Mouse (Mus musculus) gastrocnemius, adult 18-20 months (tissue): ENCODE measurements around the gene Filip1l. TPM values are rescaled to one million over a fixed set of nuclear protein-coding genes. Genes with fewer than 3 reads are reported as not detected.

Experiments
- DNase-seq: peaks from one replicate; pipeline ENCODE4 v3.0.0; 2021; ENCODE audit warnings: low spot score
- total RNA-seq, 2 experiments: library from RNA; stranded (reverse); gene quantifications; 2 replicates each; pipeline ENCODE4 v1.2.3; 2021

Filip1l gene
- total RNA-seq, 2 experiments from 2014 or later, result 44.0 to 60.2 TPM

DNA sequence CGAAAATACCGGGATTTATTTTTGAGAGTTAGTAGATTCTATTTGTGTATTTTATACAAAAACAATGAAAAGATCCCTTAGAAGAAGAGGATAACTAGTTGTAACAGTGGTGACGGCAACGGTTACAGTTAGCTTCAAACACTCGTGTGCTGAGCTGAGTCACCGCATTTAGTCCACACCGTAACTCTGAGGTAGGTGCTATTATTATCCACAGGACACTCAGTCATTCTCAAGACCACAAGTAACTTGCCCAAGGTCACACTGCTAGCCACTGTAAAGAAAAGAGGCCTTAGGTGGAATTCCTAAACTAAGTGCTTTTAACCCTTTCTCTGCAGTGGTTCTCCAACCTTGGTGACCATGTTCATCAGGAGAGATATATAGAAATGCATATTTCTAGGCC lies 174.0 kb downstream of the Filip1l start:
- DNase-seq, result no peak

DNA sequence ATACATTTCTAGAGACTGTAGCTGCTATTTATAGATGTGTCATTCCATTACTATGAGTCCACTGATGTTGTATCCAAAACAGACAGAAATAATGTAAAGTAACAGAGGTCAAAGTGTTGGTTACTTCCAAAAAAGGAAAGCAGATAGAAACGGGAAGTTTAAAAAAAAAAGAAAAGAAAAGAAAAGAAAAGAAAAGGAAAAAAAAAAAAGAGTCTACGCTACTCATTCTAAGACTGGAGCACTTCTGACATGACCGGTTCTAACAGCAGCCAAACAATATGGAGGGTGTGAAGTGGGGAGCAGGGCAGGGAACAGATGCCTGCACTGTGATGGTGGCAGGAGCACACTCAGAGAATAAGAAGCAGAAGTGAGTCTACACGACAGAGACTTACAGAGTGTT lies 175.6 kb downstream of the Filip1l start:
- no peak for DNase-seq

DNA sequence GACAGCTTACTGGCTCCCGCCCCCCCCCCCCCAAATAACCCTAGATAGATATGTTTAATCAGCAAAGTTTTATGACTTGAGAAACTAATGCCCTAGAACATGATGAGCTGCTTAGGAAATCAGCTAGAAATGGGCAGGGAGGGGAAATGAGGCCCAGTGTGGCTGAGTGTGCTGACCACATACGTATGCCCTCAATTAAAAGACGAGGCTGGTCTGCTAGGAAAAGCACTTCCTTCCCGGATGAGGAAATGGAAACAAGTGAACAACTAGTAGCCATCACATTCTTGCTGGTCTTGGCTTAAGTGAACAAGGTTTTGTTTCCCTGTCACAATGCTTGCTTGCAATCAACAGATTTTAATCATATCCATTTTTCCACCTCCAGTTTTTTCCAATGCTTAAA lies 177.7 kb downstream of the Filip1l start:
- no peak for DNase-seq

DNA sequence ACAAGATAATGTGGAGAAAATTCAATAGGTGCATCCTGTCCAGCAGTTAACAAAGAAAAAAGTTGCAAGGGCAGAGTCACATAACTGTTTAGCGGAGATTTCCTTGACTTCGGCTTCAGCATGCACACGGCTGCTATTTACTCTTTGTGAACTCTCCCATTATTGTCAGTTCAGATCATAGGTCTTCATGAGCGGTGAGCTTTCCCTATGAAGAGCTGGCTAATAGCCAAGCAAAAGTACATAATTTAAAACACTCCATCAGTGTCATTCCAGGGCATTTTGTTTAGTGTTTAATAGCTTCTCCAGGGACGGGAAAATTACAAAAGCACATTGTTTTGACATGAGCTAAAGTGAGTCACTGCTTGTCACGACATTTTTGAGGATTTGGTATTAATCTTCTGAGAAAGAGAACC lies 179.2 kb downstream of the Filip1l start:
- DNase-seq, result no peak

DNA sequence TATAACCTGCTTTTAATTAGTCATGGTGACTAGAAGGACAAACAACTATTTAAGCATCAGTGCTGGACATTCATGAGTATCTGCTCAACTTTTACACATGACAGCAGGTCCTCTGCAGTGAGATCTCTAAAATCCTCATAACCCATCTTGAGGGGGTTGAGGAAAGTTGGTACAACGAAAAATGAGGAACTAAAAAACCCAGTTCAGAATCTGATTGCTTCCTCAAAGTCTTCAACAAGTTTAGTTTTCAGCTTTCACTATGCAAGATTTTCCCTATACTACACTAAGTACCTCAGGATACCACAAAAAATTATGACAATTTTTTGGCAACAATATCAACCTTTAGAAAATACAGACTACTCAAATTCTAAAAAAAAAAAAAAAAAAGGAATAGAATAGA lies 181.5 kb downstream of the Filip1l start:
- DNase-seq, result no peak

DNA sequence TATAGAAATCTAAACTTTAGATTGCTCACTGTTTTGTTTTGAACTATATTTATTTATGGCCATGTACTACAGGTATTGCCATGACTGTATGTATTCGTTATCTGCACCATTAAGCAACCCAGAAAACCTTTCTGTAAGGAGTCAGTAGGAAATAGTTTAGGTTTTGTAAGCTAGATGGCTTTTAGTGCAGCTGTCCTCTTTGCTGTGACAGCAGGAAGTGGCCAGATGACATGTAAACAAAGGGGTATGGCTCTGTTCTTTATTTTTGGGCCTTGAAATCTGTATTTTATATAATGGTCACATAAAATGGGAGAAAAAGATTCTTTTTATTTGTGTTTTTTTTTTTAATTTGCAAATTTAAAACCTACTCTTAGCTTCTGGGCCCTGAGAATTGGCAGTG lies 181.9 kb downstream of the Filip1l start:
- DNase-seq, result no peak

DNA sequence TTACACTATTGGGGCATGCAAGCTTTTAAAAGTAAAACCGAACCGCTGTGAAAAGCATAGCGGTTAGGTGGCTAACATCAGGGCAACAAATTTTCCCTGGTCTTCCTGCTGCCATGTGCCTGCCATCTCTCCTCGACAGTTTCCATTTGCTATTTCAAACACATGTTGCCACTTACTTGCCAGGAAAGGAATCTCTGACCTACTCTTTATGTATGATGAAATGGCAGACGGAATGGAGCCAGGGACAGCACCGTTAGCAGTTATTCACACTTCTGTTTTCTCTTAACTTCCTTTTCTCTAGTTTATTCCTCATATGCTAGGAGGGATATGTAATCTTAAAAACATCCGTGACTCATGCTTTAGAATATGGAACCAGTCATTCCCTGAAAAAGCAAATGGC lies 183.6 kb downstream of the Filip1l start:
- no peak for DNase-seq

DNA sequence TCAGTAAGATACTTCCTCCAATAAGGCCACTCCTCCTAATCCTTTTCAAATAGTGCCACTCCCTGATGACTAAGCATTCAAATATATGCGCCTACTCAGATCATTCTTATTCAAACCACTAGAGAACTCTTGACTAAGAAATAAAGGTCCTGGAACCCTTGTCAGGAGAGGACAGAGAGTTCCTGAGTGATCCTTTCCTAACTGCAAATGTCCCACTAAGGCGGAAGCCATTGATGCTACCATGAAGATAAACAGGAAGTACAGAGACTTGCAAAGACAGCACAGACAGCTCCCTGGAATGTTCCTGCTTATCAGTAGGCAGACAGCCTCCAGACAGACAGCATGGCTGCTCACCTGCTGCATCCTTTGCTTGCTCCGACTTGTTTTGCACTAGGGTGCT lies 190.3 kb downstream of the Filip1l start:
- no peak for DNase-seq

DNA sequence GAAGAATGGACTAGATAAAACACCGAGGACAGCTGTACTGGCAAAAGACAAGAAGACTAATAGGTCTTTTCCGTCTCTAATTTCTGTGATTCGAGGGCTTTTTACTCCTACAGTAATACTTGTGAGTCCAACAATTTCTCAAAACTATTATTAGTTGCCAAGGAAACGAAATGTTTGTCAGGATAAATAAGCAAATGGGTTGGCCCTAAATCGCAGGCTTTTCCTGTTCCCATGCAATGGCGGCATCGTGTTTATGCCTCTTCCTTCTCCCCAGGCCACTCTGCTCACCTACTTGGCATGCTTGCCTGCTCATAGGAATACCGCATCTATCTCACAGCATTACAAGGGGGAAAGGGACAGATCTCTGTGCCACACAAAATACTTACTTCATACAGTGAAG lies 191.5 kb downstream of the Filip1l start:
- DNase-seq, result no peak

DNA sequence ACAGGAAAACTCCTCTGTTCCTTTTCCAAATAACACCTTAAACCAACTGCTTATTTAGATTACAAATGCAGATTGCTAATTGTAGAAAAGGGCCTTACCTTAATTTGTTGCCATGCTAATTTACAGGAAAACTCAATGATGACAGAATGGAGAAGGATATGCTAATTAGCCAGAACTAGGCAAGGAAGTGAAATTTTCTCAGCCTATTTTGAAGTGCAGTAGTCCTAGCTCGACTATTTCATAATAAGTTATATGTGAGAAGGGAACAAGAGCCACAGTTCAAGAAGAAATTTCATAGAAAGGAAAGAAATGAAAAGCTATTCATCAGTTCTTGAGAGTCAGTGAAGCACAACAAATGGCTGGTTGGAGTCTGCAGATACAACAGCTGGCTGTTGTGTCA lies 193.5 kb downstream of the Filip1l start:
- no peak for DNase-seq

DNA sequence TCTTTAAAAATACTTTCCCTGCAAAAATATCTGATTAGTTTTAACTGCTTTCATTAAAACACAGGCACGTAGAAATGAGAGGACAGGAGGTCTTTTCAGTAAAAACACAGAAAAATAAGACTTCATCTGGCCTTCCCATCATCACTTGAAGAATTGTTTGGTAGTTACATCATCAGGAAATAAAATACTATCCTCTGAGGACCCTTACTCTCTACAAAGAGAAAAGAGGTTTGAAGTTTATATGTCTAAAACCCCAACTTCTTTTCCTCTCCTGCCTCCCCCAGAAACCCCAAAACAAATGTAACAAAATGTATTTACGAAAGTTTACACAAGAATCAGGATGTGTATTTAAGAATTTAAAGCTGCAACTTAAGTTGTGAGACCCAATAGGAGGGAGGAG lies 195.7 kb downstream of the Filip1l start:
- DNase-seq, result no peak

DNA sequence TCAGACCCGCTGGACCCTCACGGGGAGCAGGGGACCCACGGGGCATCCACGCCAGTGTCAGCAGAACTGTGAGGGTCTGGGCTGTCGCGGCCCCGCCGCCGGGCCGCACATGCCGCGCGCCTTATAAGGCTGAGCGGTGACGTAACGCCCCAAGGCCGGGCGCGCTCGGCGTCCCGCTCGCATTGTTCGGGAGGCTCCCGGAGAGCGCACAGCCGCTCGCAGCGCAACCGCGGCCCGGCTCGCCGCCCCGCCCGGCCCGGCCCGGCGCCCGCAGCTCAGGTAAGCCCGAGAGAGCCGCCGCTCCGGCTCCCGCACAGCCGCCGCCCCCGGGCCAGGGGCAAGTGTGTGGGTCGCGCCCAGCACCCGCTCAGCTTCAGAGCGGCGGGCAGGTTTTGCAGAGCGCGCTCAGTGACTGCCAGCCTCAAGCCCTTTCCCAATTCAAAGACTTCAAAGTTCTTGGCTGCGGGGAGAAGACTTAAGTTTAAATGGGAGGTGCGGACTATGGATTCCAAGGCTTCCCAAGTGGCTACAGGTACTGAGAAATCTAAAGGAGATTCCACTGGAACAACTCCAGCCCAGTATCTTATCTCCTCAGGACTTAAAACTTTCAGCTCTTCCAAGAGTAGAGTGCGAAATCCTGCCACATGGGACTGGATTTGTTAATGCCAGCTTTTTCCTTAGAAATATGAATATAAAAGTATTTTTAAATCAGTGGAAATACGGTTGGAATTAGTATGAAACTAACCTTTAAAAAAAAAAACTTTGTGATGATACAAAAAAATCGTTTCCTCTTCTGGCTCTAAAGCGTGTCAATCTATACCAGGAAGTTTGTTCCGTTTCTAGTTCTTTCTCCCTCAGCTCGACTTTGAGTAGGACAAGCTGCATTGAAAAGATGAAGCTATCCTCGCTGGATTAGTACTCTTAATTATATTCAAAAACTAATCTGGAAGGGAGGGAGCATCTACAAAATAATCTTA lies 196.5 kb downstream of the Filip1l start:
- peak; percentile 72 for DNase-seq

DNA sequence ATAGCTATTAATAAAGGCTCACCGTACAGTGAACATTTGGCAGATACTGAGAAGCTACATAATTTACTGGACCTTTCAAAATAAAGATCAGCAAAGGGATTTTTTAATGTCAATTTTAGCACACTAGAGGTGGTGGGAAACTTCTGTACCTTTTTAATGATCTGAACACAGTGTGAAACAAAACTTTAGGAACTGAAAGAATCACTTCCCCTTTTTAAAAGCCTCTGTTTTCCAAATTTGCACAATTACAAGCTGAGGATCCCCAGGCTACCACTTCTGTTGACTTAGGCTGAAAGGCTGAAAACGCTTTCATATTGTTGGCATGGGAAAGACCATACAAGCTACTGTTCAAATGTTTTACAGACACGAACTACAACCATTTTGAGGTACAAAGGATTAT lies 197.2 kb downstream of the Filip1l start:
- DNase-seq, result no peak

DNA sequence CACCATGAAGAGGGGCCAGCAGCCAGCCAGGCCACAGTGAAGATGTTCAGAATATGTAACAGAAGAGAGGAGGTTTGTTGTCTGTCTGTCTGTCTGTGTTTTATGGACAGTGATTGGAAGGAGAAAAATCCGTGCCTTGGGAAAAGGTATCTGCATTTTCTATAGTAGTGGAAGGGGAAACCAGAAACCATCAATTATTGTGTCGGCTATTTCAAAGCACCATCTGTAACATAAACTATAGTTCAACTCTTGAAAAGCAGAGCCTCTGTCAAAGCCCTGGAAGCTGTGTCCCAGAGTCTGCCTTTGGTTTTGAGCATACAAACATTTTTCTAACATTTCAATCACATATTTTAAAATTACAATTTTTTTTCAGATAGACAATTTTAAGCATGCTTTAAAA lies 197.9 kb downstream of the Filip1l start:
- no peak for DNase-seq

DNA sequence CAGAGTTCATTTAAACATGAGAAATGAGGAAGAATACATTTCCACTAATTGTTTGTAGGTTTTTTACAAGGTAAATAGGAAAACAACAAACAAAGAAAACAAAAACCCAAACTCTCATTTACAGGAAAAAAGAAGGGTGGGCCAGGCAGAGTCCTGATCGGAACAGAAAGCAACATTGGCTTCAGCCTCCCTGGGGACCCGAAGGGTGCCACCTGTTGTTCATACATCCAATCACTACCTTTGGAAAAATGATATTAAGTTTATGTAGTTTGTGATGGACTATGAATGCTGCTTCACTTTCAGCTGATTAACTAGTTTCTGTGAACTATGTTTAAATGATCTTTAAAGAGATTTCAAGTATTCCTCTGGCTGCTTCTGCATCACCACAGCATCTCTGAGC lies 198.7 kb downstream of the Filip1l start:
- no peak for DNase-seq

DNA sequence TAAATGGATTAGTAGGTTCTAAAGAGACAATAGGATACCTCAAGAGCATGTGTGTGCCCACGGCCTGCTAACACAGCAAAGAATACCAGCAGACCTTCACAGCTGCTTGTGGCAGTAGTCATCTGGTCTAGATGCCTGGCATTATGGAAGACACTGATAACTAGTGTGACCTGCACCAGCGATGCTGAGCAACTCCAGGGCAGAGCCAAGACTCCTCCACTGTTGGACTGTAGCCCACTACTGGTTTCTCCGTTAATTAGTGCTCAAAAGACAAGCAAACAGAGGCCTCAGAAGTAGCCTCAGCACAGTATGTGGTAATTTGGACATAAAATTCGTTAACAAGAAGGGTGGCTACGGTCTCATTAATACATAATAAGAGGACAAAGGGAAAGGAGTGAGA lies 199.8 kb downstream of the Filip1l start:
- no peak for DNase-seq

DNA sequence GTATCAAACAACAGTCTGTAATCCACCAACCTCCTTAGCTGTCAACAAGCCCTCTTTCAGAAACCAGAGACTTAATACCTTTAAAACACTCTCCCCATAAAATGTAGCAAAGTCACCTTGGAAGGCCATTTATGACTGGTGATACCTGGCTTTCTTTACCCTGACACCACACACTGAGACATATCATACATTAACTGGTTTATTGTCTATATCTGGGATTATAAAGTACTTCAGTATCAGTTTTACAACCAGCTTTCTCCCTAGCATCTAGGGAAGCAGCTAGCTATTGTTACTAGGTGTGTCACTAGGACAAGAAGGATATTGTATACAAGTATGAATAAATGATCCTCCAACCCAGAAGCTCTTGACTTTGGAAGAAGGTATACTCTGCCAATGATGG lies 200.3 kb downstream of the Filip1l start:
- no peak for DNase-seq

DNA sequence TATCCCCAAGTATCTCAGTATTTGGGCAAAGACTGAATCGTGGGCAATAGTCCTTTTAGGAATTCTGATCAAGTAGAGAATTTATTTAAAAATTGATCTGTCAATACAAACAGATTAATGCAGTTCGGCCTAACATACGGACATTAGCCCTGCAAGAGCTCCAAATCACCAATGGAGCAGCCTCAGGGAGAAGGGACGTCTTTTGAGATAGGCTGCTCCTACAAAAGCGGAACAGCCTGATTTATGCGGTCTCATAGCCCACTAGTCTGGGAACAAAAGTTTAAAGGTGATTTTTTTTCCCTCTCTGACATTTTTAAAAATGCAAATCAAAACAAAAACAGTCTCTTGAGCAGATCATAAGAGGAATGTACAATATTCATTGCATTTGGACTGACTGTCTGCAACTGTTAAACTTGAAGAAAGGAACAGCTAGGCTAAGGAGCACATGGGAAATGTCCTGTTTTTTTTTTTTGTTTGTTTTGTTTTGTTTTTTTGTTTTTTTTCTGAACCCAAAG lies 202.1 kb downstream of the Filip1l start:
- no peak for DNase-seq

DNA sequence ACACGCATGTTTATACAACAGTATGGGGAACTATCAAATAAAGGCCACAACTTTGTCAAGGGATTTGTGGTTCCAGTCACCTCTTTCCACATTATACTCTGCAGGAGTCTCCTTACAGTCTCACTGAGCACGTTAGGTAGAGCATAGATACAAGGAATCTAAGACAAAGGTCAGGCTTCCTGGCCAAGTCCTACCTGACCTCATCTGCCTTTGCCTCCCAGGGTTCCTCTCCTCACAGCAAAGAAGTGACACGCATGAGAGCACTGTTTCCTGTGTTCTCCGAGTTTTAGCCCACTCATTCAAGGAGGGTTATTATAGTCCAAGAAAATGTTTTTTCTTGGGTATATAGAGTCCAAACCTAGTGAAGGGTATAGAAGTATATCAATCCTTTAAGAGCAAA lies 202.8 kb downstream of the Filip1l start:
- no peak for DNase-seq

DNA sequence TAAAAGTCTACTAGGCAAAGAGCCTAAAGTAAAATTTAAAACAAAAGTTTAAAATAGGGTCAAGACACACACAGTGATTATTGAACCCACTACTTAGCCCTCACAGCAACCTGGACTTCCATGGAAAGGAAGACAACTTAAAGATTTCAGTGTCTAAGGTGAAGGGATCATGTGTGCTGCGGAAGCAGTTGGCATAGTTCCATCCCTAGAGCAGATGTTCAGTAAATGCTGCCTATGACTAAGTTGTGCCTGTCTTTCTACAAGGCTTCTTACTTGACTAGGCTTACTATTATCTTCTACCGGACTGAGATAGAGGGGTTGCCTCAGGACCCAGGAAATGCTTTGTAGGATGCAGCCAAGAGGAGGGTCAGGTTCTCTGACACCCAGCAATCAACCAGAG lies 203.4 kb downstream of the Filip1l start:
- no peak for DNase-seq

DNA sequence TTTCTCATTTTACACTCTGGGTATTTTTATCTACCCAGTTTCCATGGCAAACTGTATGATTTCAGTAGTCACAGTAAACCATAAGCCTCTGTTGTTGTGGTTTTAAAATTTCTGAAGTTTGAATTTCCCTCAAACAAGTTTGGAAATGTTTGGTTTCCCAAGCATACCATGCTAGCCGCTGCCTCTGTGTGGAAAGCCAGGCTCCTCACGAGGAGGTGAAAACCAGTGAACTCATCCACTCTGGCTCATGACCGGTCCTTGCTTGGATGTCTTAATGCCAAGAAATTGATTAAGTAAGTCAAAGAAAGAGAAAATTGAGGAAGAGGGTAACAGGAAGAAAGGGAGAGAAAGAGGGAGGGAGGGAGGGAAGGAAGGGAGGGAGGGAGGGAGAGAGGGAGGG lies 205.4 kb downstream of the Filip1l start:
- DNase-seq, result no peak

DNA sequence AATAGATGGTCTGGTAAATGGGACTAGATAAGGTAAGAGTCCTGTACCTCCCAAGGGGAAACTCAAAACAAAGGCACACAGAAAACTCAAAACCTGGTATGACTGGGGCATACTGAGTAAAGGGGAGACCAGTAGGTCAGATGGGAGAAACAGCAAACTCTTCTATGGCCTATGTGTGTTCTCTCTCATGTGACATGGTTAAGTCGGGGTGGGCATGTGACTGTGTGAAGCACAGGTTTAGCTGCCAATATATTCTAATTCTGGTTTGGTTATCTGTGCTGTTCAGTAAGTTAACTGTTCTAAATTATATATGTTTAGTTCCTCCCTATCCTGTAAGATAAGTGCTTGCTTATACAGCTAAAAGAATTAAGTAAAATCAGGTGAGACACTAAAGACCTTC lies 207.3 kb downstream of the Filip1l start:
- no peak for DNase-seq

DNA sequence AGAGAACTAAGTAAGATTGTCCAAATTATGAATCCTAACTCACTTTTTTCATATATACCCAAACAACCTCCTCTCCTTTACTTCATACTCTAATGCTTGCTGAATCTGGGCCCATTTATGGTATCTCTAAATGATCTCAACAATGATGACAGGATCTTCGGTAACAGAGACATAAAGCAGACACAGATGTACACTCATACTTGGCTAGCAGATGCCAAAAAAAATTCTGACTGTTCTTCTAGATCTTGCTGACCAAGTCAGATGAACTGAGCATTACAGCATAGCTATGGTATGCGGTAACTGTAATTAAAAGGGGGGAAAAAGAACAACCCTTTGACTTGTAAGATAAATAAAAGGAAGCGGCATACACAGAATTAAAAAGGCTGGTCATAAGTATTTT lies 210.6 kb downstream of the Filip1l start:
- no peak for DNase-seq
